Mouse (Mus musculus) thymus, postnatal 36 days (tissue): ENCODE data around the gene Hint3.
A peak's percentile ranks its signal among the peaks of the same experiment; 100 is the strongest.
"Not testable (repeated sequence)": the region's sequence is repeated elsewhere in the genome, so short reads cannot be mapped to it uniquely, and the experiment has no call there.

Experiments used
- DNase-seq, 2 experiments: peaks; one replicate each; pipeline ENCODE4 v3.0.0; 2022; ENCODE audit warnings: mixed read lengths in 2 of 2

Gene Hint3

DNA sequence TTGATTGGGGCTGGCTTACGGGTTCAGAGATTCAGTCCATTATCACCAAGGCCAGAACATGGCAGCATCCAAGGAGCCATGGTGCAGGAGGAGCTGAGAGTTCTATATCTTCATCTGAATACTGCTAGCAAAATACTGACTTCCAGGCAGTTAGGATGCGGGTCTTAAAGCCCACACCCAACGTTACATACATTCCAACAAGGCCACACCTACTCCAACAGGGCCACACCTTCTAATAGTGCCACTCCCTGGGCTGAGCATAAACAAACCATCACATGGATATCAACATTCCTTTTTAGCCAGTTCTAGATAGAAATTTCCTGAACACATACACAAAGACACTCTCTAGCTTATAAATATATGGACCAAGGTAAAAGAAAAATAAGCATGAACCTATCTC lies at the start of gene Hint3:
Hint3 (minus strand) TSS at position 120 of the 400 bp plus-strand sequence.
- DNase-seq: no peak

DNA sequence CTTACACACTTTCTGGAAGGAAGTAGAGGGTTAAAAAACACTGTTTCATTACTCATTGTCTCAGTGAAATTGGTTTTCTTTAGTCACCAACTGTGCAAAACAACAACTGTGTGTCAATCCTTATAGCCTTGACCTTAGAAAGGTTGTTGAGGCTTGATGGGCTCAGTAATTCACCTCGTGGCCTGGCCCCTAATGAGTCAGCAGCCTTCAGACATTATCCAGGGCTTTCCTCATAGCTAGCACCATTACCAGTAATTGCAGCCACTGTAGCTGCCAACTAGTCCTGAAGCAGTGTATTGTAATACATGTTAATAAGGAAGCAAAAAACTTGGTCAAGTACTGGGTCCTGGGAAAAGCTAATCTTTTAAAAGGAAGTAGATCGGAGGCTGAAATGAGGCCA lies 48.6 kb upstream of the Hint3 start:
- no peak for DNase-seq

DNA sequence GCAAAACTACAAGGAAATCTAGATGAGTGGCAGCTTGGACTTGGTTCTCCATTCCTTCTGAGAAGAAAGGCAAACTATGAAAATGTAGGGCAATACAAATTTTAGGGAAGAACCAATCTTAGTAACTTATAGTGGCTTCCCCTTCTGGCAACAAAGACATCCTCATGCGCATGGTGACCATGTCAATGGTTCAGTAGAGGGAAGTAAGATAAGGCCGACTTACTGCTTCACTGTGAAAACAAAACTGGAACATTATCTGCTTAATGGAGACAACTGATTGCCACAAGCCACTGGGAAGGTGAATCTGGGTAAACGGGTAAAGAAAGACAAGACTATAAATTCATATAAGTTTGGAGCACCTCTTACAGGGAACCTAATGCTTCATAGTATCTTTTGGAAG lies 45.4 kb upstream of the Hint3 start:
- no peak for DNase-seq

DNA sequence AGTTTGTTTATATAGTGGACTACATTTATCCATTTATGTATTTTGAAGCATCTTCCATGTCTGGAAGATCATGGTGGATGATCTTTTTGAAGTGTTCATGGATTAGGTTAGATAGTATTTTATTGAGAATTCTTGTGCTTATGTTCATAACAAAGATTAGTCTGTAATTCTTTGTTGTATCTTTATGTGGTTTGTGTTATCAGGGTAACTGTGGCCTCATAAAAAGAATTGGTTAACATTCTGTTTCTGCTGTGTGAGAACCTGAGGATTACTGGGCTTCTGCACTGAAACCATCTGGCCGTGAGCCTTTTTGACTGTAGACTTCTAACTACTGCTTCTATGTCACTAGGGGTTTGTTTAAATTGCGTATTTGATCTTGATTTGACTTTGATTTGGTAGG lies 37.1 kb upstream of the Hint3 start:
- no peak for DNase-seq

DNA sequence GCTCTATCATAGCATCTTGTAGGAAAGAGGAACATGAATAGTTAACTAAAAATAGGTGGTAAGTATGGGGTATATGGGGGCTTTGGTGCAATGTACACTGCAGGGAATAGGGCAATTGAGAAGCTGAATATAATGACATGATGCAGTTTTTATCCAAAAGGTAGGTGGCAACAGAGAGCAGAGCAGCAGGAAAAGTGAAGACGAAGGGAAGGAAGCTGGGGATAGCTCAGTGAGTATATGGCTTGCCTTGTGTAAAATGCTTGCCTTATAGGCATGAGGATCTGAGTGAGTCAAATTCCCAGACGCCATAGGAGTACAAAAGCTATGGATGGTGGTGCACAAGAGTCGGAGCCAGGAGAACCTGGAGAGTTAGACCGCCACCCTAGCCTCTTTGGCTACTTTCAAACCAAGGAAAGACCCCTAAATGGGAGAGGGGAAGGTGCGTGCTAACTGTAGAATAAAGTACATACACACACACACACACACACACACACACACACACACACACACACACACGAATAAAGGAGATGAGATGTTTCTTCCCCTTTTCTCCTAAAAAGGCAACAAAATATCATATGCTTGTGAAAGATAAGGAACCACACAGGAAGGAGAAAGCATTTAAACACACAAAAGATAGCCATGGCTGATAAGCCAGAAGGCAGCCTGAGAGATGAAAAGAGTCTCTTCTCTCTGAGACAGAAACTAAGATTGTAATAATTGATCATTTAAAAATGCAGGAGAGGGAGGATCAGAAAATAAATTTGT lies 31.3 kb upstream of the Hint3 start:
- no peak for DNase-seq

DNA sequence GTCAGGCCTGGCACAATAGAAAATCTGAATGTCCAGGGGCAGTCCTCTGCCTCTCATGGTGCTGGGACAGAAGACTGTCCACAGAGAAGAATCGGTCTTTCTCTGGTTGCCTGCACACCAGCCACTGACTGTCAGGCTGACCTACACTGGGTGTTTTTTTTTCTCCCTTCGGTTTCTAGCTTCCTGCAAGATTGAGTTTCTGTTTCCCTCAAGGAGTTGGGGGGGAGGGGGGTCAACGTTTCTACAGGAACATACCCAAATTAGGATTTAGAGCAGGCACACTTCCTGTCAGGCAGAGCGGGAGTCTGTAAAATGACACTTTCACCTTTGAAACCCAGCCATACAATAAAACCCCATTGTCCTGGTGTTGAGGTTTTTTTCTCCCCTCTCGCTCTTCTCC lies 26.2 kb upstream of the Hint3 start:
- peak; percentile 19 to 26 for DNase-seq

DNA sequence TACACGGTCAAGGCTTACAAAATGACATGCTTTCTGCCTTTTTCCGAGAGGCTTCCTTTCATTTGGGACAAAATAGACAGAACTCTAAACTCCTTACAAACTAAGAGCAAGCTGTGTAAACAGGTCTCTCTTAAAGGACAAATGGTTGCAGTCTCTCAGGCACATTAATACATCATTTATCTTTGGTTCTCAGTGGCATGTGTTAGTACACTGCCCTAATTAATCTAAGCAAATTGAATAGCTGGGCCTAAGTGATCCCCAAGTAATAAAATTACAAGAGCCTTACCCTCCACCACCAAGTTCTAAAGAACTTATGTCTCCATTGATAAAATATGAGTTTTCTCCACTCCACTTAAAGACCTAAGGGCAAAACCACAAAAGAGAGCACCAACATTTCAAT lies 18.2 kb upstream of the Hint3 start:
- DNase-seq: no peak

DNA sequence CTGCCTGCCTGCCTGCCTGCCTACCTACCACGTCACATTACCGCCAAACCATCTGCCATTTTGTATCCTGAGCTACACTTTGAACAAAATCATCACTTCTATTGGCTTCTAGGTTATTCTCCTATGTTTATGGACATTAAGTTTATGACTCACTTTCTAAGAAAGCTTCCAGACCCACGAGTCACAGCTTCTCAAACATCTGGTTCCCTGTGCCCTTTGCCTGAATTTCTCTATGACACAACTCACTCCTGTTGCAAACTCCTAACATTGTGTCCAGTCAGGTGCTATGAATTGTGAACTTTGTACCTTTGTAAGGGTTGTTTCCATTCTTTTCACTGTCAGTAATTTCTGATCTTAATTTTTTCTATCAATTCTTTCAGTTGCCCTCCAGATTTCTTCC lies 8.8 kb upstream of the Hint3 start:
- DNase-seq: no peak

DNA sequence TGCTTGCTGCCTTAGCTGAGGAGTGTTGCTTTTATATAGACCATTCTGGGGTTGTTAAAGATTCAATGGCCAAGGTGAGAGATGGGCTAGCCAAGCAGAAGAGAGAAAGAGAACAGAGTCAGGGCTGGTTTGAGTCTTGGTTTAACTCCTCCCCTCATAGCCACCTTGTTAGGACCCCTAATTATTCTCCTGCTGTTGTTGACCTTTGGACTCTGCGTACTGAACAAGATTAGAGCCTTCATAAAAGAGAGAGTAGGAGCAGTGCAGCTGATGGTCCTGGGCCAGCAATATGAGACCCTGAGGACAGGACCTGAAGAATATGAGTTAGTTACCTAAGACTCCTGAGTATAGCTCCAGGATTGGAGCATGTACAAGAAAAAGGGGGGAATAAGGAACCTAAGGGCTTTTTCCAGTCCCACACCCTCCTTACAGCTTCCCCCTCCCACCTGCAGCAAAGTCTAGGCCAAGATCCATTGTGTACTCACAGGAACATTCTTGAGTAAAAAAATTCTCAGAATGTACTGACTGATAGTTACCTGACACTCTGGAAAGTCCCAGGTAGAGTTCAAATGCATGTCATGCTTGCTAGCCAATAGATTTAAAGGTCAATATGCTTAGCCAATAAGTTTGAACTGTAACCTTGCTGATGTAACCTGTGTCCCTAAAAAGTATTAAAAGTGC lies 7.2 kb upstream of the Hint3 start:
- DNase-seq: not testable (repeated sequence)

DNA sequence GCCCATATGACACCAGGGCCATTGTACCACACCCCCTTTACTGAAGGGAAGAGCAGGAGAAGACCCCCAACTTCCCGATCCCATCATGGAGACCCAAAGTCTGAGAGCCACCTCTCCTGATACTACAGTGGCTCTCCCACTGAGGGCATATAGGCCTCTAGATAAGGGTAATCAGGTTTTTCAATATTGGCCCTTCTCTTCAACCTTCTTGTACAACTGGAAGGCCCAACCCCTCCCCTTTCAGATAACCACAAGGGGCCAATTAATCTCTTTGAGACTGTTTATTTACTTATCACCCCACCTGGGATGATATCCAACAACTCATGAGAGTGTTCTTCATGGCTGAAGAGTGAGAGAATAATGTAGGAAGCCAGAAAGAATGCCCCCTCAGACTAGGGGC lies 3.3 kb upstream of the Hint3 start:
- DNase-seq: no peak

DNA sequence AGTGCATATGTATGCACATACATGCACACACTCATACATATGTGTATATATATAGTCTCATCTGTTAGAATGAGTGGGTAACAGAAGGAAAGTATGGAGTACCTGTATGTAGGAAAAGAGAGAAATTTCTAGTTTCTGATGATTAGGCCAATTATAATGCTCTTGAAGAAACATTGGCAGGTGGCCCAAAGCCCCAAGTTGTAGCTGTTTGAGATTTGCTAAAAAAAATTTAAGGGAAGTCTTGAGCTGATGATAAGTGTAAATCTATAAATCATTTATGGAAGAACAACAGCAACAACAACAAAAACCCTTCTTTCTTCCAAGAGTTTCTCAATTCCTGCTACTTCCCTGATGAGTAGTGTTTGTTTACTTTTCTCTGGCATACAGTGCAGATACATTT lies 545 bp upstream of the Hint3 start:
- no peak for DNase-seq

DNA sequence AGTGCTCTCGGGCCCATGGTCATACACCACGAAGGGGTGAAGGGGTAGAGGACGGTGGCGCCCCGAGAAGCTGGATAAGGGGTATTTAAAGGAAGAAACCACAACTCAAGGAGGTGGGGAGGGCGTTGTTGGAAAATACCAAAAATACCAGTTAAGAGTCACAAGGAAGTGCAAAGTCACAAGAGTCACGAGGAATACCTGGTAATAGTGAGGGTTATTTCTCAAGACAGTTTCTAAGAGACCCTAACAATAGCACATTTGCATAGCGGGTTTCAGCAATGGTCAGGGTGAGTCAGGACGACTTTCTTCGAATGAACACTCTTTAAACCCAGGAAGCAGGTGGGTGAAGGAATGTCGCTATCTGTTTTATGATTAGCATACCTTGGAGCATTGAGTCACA lies 988 bp downstream of the Hint3 start:
- DNase-seq: not testable (repeated sequence)

DNA sequence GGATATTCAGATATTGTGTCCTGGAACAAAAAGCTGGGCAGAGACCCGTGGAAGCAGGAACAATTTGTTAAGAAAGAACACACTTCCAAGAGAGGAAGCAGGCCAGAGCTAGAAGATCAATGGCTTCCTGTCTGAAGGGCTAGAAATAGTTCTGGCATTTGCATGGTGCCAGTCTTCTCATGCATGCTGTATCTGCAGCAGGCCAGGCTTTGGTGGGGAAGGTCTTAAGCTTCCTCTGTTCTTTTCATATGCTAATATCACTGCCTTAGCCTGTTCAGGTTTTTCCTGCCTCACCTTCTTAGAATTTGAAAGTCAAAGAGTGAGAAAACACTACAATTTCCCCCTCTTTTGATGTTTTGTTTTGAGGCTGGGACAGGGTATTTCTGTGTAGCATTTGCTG lies 1.9 kb downstream of the Hint3 start:
- DNase-seq: no peak

DNA sequence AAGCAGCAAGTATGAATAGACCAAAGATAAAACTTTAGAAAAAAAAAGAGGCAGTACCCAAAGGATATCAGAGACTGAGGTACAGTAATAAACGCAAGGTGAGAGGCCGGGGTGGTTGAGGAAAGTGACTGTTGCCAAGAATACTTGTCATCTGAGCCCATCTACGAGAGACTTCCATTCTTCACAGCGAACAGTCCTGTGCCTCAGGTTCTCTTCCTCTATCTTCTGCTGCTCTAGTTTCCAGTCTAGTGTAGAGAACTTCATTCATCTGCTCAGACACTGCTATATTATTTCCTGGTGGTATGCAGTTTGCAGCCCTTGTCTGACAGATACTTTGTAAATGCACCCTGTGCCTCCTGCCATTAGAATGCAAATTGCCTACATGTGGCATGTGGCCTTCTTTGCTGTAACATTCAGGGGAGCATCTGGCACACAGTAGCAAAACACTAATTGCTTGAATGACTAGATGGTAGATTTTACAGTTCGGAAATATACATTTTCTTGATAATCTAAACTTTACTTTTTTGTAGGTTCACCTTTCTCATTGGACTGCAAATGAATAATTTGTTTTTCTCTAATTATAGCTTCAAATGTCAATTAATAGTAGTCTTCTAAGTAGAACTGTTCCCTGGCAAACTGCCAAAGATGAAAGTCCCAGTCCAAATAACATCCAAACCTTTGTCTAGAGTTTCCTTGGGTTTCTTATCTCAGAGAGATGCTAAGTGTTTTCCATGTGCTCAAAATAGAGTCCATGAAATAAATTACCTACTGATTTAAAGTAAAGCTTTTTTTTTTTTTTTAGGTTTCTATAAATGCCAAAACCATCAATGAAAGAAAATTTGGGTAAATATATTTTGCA lies 5.0 kb downstream of the Hint3 start:
- DNase-seq: no peak

DNA sequence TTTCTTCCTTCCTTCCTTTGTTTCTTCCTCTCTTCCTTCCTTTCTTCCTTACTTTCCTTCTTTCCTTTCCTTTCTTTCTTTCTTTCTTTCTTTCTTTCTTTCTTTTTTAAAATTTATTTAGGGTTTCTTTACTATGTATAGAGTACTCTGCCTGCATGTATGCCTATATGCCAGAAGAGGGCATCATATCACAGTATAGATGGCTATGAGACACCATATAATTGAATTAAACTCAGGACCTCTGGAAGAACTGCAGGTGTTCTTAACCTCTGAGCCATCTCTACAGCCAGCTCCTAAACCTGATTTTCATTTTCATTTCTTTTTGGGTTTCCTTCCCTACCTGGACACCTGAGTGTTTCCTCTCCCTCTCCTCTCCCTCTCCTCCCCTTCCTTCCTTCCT lies 6.5 kb downstream of the Hint3 start:
- no peak for DNase-seq

DNA sequence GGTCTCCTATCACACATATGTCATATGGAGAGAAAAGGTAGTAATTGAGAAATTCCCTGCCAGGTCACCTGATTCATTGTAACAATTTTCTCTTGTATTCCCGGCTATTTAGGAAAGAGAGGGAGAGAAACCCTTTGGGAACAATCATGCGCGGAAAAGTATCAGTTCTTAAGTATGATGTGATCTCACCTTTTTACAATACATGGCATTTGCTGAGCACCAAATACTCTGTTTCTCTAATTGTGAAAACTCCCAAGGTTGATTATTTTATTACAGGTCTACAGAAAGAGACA lies 10.6 kb downstream of the Hint3 start:
- no peak for DNase-seq

DNA sequence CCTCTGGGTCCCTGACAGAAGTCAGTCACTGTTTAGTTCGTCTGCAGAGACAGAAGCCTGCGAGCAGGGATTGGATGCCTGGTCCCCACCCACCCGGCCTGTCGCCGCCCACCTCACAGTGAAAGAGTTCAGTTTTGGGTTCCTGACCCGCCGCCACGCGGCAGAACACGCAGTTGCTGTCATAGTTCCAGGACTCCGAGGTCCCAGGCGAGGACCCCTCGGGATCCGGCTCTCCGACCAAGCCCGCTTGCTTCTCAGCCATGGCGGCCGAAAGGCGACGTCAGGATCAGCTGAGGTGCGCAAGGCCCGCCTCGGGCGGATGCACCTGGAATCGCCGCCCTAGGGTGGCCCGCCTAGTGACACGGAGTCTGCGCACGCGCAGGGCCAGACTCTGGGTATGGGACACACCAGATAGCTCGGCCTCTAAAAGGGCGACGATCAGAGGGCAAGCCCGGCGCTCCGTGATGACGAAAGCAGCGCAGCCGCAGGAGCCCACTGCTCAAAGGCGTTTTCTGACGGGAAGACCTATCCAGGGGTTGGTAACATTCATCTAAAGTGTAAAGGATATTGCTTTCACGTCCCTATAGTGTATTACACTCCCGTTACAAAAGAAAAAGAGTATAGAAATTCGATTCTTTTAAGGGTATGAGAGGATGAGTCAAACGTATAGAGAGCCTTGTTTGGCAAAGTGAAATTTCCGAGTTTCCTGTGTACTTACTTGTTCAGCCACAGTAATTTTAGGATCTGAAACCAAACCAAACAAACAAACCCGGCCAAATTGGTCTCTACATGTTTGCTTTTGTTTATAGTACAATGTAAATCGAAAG lies 11.1 kb downstream of the Hint3 start:
- peak; percentile 97 to 99 for DNase-seq

DNA sequence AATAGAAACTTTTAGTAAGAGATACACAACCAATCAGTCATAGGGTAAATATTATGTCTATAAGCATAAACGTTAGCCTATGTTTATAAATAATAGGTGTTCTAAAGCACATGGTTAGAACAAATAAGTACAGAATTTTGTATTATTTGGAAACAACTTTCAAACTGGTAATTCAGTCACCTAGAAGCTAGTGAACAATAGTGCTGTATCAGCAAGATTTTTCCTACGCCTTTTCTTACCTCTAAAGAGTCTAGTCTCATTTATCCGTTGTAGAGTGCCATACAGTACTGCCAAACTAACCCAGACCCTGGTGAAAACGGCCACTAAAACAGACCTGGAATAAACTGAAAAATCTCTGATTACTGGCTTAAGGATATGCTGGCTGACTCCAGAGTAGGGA lies 16.4 kb downstream of the Hint3 start:
- no peak for DNase-seq

DNA sequence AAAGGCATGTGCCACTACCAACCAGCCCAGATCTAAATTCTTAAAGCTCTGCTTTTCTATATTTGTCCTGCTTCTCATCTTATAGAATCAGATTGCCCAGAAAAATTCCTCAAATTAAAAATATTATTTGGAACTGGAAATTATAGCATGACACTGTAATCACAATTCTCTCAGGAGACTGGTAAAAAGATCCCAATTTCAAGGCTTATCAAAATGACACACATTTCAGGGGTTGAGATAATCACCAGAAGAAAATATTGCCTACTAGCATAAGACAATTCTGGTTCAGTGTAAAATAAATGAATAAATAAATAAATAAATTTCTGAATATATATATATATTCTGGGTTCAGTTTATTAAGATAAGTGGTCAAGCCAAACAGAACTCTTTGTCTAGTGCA lies 19.8 kb downstream of the Hint3 start:
- no peak for DNase-seq

DNA sequence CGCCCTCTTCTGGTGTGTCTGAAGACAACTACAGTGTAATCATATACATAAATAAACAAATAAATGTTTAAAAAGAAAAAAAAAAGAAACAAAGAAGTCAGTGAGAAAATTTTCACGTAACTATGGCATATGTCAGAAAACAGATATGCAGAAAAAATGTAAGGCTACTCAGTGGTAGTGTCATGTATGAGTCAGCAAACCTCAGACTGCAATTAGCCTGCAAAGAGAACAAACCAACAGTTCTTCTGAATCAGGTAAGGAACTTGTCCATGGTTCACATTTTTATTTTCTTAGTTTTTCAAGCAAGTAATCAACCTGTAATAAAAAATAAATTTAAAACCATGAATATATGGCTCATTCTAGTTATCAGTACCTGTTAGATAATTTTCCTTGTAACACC lies 21.3 kb downstream of the Hint3 start:
- no peak for DNase-seq

DNA sequence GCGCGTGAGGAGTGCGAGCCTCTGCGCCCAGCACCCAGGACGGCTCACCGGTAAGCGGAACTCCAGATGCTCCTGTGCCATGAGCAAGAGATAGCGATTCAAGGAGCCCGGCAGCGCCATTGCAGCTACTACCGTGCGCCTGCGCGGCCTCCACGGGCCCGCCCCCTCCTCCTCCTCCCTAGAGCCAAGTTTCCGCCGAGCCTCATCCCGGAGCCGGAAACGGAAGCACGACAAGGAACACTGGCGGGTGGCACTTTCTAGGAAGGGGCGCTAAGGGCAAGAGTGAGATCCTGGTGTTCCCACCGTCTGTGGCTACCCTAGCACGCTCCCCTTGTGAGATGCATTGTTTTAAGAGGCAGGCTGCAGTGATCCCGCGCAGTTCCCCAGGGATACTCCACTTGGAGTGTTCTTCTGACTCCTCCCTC lies 28.9 kb downstream of the Hint3 start, which contains the start of gene Trmt11:
Trmt11 (minus strand) TSS at position 208 of the 425 bp plus-strand sequence.
- DNase-seq: peak; percentile 86 to 89

DNA sequence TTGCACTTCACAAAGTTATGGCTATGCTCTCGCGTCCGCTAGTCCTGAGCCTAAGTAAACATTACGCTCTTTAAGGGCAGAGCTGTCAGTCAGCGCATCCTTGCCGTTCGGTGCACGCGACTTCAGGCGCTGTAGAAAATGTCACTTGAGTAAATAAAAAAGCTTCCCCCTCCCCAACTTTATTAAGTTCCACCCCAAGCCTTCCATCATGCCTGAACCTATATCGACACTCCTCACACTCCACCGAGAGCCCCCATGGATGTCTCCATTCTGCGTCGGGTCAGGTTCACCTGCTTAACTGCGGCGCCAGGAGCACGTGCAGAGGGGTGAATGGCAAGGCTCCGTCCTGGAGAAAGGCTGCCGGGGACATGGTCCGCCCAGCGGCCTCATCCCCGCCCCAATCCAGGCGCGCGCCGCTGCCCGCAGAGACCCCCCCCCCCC lies 29.3 kb downstream of the Hint3 start:
- DNase-seq: no peak

DNA sequence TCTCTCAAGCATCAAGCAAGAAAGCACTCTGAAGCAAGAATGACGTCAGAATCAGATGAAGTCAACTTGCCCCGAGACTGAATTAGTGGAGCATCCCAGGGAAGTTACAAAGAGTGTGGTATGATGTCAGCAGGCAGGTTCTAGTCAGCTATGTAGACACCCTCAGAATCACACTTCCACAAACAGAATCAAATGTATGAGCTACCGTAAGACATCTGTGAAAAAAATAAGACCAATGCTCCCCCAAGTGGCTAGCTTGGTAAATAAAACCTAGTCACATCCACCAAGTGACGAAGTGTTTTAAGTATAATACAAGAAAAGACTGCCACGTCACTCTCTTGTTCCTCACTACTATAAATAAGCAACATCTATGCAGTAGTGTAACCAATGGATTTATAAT lies 42.4 kb downstream of the Hint3 start:
- no peak for DNase-seq
